Mouse (Mus musculus) ES-Bruce4 (cell line): ENCODE results near the gene Cecr2. TPM values are rescaled to one million over a fixed set of nuclear protein-coding genes. Genes with fewer than 3 reads are reported as not detected.

Source experiments
- H3K27ac ChIP-seq: 2 replicates; pipeline ENCODE4 v1.5.1; 2012; ENCODE audit warnings: low read length, inconsistent platforms; ENCODE audit not compliant: insufficient read depth
- H3K27me3 ChIP-seq: 2 replicates; pipeline ENCODE4 v1.6.1; 2012; ENCODE audit warnings: mild to moderate bottlenecking, low read length, inconsistent platforms; ENCODE audit not compliant: control insufficient read depth, poor library complexity, insufficient read depth, severe bottlenecking
- H3K36me3 ChIP-seq: 2 replicates; pipeline ENCODE4 v1.6.1; 2012; ENCODE audit warnings: inconsistent platforms, mild to moderate bottlenecking, low read length, moderate library complexity; ENCODE audit not compliant: control insufficient read depth, poor library complexity, insufficient read depth, severe bottlenecking
- H3K4me1 ChIP-seq: one replicate; pipeline ENCODE4 v1.8.1; 2011; ENCODE audit warnings: low read length; ENCODE audit not compliant: control insufficient read depth, insufficient read depth
- H3K4me3 ChIP-seq: 2 replicates; pipeline ENCODE4 v1.5.1; 2011; ENCODE audit warnings: low read depth, mild to moderate bottlenecking, low read length
- H3K9ac ChIP-seq: 2 replicates; pipeline ENCODE4 v1.6.1; 2012; ENCODE audit warnings: low read depth, mild to moderate bottlenecking, inconsistent platforms; ENCODE audit not compliant: poor library complexity, severe bottlenecking
- H3K9me3 ChIP-seq: replicated peaks from 2 replicates; pipeline ENCODE4 v1.6.1; 2012; ENCODE audit warnings: mild to moderate bottlenecking, low read length, inconsistent platforms; ENCODE audit not compliant: control insufficient read depth, poor library complexity, insufficient read depth, severe bottlenecking
- CTCF ChIP-seq: IDR thresholded peaks from one replicate; pipeline ENCODE4 v1.8.1; 2011; ENCODE audit warnings: low read depth, low read length
- EP300 ChIP-seq: IDR thresholded peaks from 2 replicates; pipeline ENCODE4 v1.6.1; 2011; ENCODE audit warnings: low read depth, low read length; ENCODE audit not compliant: insufficient read depth
- POLR2A ChIP-seq: IDR thresholded peaks from one replicate; pipeline ENCODE4 v1.8.1; 2011; ENCODE audit warnings: low read length; ENCODE audit not compliant: insufficient read depth
- polyA plus RNA-seq: library from polyadenylated mRNA; stranded (reverse); fragments of >200 nt; gene quantifications from 2 replicates; pipeline ENCODE4 v1.2.4, GENCODE M21; 2011; ENCODE audit warnings: low read depth; ENCODE audit not compliant: missing spikeins, insufficient read depth, insufficient read length

Cecr2 gene
- polyA plus RNA-seq, 1 experiment: 73.8 TPM

DNA sequence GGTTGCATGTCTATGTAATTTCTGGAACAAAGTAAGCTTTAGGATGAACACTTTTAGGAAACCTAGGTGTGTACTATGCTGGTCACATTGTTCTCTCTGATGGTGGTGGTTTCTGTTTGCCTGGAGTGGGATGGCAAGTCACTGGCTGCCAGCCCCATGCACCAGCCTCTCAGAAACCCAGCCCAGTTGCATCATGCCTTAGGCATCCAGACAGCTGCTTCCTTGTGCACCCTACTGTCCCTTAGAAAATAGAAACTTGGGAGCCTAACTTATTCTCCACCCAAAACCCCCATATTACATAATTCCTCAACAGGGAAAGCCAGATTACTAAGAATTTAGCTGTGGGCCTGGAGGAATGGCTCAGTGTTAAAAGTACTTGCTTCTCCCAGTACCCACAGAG, 105.9 kb downstream of the Cecr2 start:
- no peaks in the 10 kb centered on the region for H3K27me3 ChIP-seq
- no peak overlapping the region for H3K9ac ChIP-seq
- H3K4me1 ChIP-seq: no peaks in the 10 kb centered on the region
- no peaks in the 10 kb centered on the region for H3K9me3 ChIP-seq
- no peak overlapping the region for H3K4me3 ChIP-seq
- no peak overlapping the region for H3K27ac ChIP-seq
- peaks cover under 1% of the 10 kb centered on the region; the same call in 1 of the 2 replicates for H3K36me3 ChIP-seq
- TF ChIP-seq CTCF: no peak
- no peak for TF ChIP-seq EP300
- no peak for TF ChIP-seq POLR2A

DNA sequence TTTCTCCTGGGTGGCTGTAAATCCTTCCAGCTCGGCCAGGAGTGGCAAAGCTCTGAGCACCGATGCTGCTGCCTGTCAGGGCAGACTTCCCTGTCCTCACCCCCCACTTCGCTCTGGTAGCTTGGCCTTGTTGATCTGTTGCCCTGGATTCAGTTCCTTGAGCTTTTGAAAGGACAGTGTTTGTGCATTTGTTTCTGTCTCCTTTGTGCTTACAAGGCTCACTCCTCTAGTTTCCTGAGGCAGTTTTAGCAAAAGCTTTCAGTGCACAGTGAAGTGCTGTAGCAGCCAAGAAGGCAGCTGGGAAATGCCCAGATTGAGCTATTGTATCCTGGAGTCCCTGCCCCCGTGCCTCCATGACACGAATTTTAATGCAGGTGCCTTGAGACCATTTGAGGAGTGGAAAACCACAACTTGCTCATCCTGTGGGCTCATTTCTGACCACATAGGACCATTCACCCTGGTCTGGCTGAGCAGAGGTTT, 107.0 kb downstream of the Cecr2 start, which contains the start of gene Slc25a18:
Gene Slc25a18, plus strand, starts transcription at position 430 of the 480 bp plus-strand sequence.
- H3K36me3 ChIP-seq: no peaks in the 10 kb centered on the region
- TF ChIP-seq POLR2A (no peak), CTCF (no peak), EP300 (no peak)
- no peak within 1 kb of the TSS for H3K27ac ChIP-seq
- H3K9ac ChIP-seq: no peak within 1 kb of the TSS
- H3K27me3 ChIP-seq: no peaks in the 10 kb centered on the region
- no peaks in the 10 kb centered on the region for H3K4me1 ChIP-seq
- H3K9me3 ChIP-seq: no peaks in the 10 kb centered on the region
- no peak within 1 kb of the TSS for H3K4me3 ChIP-seq

DNA sequence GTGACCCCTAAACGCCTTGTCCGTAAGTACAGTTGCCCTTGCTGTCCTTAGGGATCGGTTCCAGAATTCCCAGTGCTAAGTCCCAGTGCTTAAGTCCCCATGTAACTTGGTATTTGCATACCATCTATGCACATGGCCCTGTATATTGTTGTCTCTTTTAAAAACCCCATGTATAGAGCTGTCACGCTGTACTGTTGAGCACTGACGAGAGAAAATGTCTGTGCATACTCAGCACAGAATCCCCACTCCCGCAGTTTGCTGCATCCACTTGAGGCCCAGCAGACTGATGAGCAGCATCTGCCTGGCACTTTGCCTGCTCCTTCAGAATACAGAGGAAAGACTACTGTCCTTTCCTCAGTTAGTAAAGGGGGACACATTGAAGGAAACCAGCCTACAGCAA, 107.6 kb downstream of the Cecr2 start:
- Histone ChIP-seq H3K4me3 (no peak overlapping the region), H3K27ac (no peak overlapping the region), H3K4me1 (no peaks in the 10 kb centered on the region), H3K27me3 (no peaks in the 10 kb centered on the region), H3K9ac (no peak overlapping the region), H3K9me3 (no peaks in the 10 kb centered on the region), H3K36me3 (no peaks in the 10 kb centered on the region)
- TF ChIP-seq POLR2A (no peak), CTCF (no peak), EP300 (no peak)

DNA sequence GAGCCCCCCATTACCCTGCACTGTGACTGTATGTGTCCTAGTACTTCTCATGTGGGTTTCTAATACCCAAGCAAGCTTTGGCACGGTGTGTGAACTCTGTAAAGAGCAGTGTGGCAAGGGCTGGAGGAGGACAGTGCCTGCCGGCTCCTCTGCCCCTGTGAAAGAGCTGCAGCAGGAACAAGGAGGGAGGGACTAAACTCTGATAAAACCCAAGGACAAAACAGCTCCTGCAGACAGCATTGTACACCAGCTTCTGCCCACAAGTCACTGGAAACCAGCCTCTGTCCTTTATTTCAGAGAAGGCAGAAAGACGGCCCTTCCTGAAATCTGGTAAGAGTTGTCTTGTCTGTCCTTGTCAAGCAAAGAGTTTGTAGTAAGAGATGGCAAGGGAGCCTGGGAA, 110.1 kb downstream of the Cecr2 start:
- no peaks in the 10 kb centered on the region for H3K27me3 ChIP-seq

DNA sequence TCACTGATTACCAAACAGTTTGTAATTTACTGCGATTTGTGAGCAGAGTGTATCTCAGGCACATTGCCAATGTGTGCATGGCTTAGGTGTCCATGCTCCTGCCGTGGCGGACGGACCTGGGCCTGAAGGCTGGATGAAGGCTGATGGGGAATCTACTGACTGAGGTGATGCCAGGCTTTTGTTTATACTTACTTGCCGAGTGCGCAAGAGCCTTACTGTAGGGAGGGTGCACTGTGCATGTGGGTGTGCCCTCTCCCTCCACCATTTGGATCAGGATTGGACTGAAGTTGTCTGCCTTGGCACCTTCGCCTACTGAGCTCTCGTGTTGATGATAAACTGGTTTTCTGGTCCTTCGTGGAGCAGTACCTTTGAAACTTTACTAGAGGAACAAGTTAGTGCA, 111.4 kb downstream of the Cecr2 start:
- no peak overlapping the region for H3K27ac ChIP-seq
- no peak for TF ChIP-seq EP300
- TF ChIP-seq POLR2A: no peak
- TF ChIP-seq CTCF: no peak
- H3K4me3 ChIP-seq: no peak overlapping the region
- no peaks in the 10 kb centered on the region for H3K36me3 ChIP-seq
- H3K4me1 ChIP-seq: no peaks in the 10 kb centered on the region
- no peak overlapping the region for H3K9ac ChIP-seq
- H3K27me3 ChIP-seq: no peaks in the 10 kb centered on the region
- no peaks in the 10 kb centered on the region for H3K9me3 ChIP-seq

More for the DNA sequence above, 110.1 kb downstream of the Cecr2 start:
- no peaks in the 10 kb centered on the region for H3K4me1 ChIP-seq
- H3K9ac ChIP-seq: no peak overlapping the region
- TF ChIP-seq EP300 (no peak), POLR2A (no peak), CTCF (no peak)
- H3K36me3 ChIP-seq: no peaks in the 10 kb centered on the region
- no peaks in the 10 kb centered on the region for H3K9me3 ChIP-seq
- no peak overlapping the region for H3K27ac ChIP-seq
- no peak overlapping the region for H3K4me3 ChIP-seq

DNA sequence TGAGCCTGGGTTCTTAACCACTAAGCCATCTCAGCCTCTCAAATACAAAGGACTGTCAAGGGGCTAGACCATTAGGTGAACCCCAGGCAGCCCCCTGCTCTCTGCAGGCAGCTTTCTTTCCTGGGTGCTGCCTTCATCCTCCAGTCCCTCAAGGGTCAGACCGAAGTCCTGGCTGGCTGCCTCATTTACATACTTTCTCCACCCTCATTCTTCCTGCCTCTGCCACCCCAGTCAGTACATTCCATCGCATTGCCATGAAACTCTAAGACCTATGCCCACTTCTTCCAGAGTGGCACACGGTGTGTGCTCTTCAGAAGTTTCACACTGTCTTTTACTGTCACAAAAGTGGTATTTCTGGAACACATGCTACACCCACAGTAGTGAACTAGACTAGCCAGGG, 112.1 kb downstream of the Cecr2 start:
- Histone ChIP-seq H3K27me3 (no peaks in the 10 kb centered on the region), H3K36me3 (no peaks in the 10 kb centered on the region), H3K4me1 (no peaks in the 10 kb centered on the region), H3K9me3 (no peaks in the 10 kb centered on the region), H3K27ac (no peak overlapping the region), H3K4me3 (no peak overlapping the region), H3K9ac (no peak overlapping the region)
- TF ChIP-seq CTCF (no peak), EP300 (no peak), POLR2A (no peak)
